Mouse (Mus musculus): ENCODE results near the gene Ino80e. TPM values are rescaled to one million over a fixed set of nuclear protein-coding genes. Genes with fewer than 3 reads are reported as not detected.

Gene Ino80e
- total RNA-seq, 2 experiments from 2014 or later = 51.5 to 56.4 TPM

- intact Hi-C loops (cut with DNase I) = loop anchor here (2.0 kb wide), 1 partner anchor 39 kb away; no protein-coding TSS in a partner anchor
- peak; percentile 93 to 96 for DNase-seq (ENCODE audit: extremely low spot score in 1 of 2, low spot score in 2 of 2)
Measured at GRCm38 (mm10) chr7:126861429-126862130, 597 bp downstream of the Ino80e start, which contains the start of gene Hirip3. Hirip3 (plus strand) TSS chr7:126861972.

GRCm38 (mm10) chr7:126860987-126861386 is 1.2 kb downstream of the Ino80e start:
- DNase-seq (ENCODE audit: extremely low spot score in 1 of 2, low spot score in 2 of 2) = no peak
- intact Hi-C loops (cut with DNase I) = loop anchor here (2.0 kb wide), 1 partner anchor 38 kb away; no protein-coding TSS in a partner anchor

GRCm38 (mm10) chr7:126856741-126857420 is 5.3 kb downstream of the Ino80e start:
- peak in 1 of 2 experiments; percentile 24 for DNase-seq (ENCODE audit: extremely low spot score in 1 of 2, low spot score in 2 of 2)
- intact Hi-C loops (cut with DNase I) = no loop called here

GRCm38 (mm10) chr7:126855641-126856040 is 6.5 kb downstream of the Ino80e start:
- DNase-seq (ENCODE audit: extremely low spot score in 1 of 2, low spot score in 2 of 2) = peak in 1 of 2 experiments; percentile 17
- intact Hi-C loops (cut with DNase I) = no loop called here

- DNase-seq (ENCODE audit: extremely low spot score in 1 of 2, low spot score in 2 of 2) = peak in 1 of 2 experiments; percentile 16
- intact Hi-C loops (cut with DNase I) = no loop called here
Measured at GRCm38 (mm10) chr7:126853454-126853853, 8.7 kb downstream of the Ino80e start.

- intact Hi-C loops (cut with DNase I) = no loop called here
- DNase-seq (ENCODE audit: extremely low spot score in 1 of 2, low spot score in 2 of 2) = no peak
Measured at GRCm38 (mm10) chr7:126851192-126851591, 11.0 kb downstream of the Ino80e start.

GRCm38 (mm10) chr7:126850161-126850560 is 12.0 kb downstream of the Ino80e start:
- no peak for DNase-seq (ENCODE audit: extremely low spot score in 1 of 2, low spot score in 2 of 2)
- intact Hi-C loops (cut with DNase I) = no loop called here

- intact Hi-C loops (cut with DNase I) = no loop called here
Measured at GRCm38 (mm10) chr7:126848794-126849193, 13.4 kb downstream of the Ino80e start.

GRCm38 (mm10) chr7:126847421-126848398 is 14.5 kb downstream of the Ino80e start:
- intact Hi-C loops (cut with DNase I) = no loop called here

More at GRCm38 (mm10) chr7:126848794-126849193, 13.4 kb downstream of the Ino80e start:
- DNase-seq (ENCODE audit: extremely low spot score in 1 of 2, low spot score in 2 of 2) = peak in 1 of 2 experiments; percentile 49

GRCm38 (mm10) chr7:126847116-126847420 is 15.1 kb downstream of the Ino80e start, which contains the start of gene Doc2a:
Doc2a (plus strand) TSS chr7:126847416.
- no peak for DNase-seq (ENCODE audit: extremely low spot score in 1 of 2, low spot score in 2 of 2)
- intact Hi-C loops (cut with DNase I) = no loop called here

More at GRCm38 (mm10) chr7:126847421-126848398, 14.5 kb downstream of the Ino80e start:
- DNase-seq (ENCODE audit: extremely low spot score in 1 of 2, low spot score in 2 of 2) = peak in 1 of 2 experiments; percentile 74

- no peak for DNase-seq (ENCODE audit: extremely low spot score in 1 of 2, low spot score in 2 of 2)
- intact Hi-C loops (cut with DNase I) = no loop called here
Measured at GRCm38 (mm10) chr7:126845516-126845915, 16.7 kb downstream of the Ino80e start.

GRCm38 (mm10) chr7:126843276-126843675 is 18.9 kb downstream of the Ino80e start:
- peak in 1 of 2 experiments; percentile 43 for DNase-seq (ENCODE audit: extremely low spot score in 1 of 2, low spot score in 2 of 2)
- intact Hi-C loops (cut with DNase I) = no loop called here

GRCm38 (mm10) chr7:126833294-126833693 is 28.9 kb downstream of the Ino80e start:
- intact Hi-C loops (cut with DNase I) = loop anchor here (2.0 kb wide), 1 partner anchor 272 kb away; no protein-coding TSS in a partner anchor
- DNase-seq (ENCODE audit: extremely low spot score in 1 of 2, low spot score in 2 of 2) = no peak

- intact Hi-C loops (cut with DNase I) = loop anchor here (2.0 kb wide), 1 partner anchor 273 kb away; no protein-coding TSS in a partner anchor
- DNase-seq (ENCODE audit: extremely low spot score in 1 of 2, low spot score in 2 of 2) = peak; percentile 73 to 81
Measured at GRCm38 (mm10) chr7:126832036-126832598, 30.1 kb downstream of the Ino80e start.

GRCm38 (mm10) chr7:126831539-126831938 is 30.6 kb downstream of the Ino80e start, which contains the start of gene 4930451I11Rik:
4930451I11Rik (minus strand) TSS chr7:126831639.
- no peak for DNase-seq (ENCODE audit: extremely low spot score in 1 of 2, low spot score in 2 of 2)
- intact Hi-C loops (cut with DNase I) = loop anchor here (2.0 kb wide), 1 partner anchor 279 kb away; no protein-coding TSS in a partner anchor

- intact Hi-C loops (cut with DNase I) = no loop called here
- DNase-seq (ENCODE audit: extremely low spot score in 1 of 2, low spot score in 2 of 2) = no peak
Measured at GRCm38 (mm10) chr7:126825952-126826351, 36.2 kb downstream of the Ino80e start.

- peak in 1 of 2 experiments; percentile 48 for DNase-seq (ENCODE audit: extremely low spot score in 1 of 2, low spot score in 2 of 2)
- intact Hi-C loops (cut with DNase I) = no loop called here
Measured at GRCm38 (mm10) chr7:126825403-126825802, 36.8 kb downstream of the Ino80e start.

GRCm38 (mm10) chr7:126823940-126824339 is 38.2 kb downstream of the Ino80e start:
- DNase-seq (ENCODE audit: extremely low spot score in 1 of 2, low spot score in 2 of 2) = no peak
- intact Hi-C loops (cut with DNase I) = loop anchor here (2.0 kb wide), 1 partner anchor 37 kb away; the partner anchor contains the start of gene Hirip3
